Mouse (Mus musculus) bone marrow macrophage, adult 2 months (primary cell): ENCODE data around the gene Slc30a1. TPM values are rescaled to one million over a fixed set of nuclear protein-coding genes. Genes with fewer than 3 reads are reported as not detected.

Experiments used
- H3K27ac ChIP-seq: 2 replicates; pipeline ENCODE4 v1.5.1; 2012; ENCODE audit warnings: low read depth, low read length; ENCODE audit not compliant: insufficient read depth
- H3K4me1 ChIP-seq: 2 replicates; pipeline ENCODE4 v1.6.1; 2012; ENCODE audit warnings: low read length; ENCODE audit not compliant: control insufficient read depth, insufficient read depth
- H3K4me3 ChIP-seq: 2 replicates; pipeline ENCODE4 v1.5.1; 2012; ENCODE audit warnings: mild to moderate bottlenecking, low read length, moderate library complexity; ENCODE audit not compliant: insufficient read depth
- CTCF ChIP-seq: IDR thresholded peaks from 2 replicates; pipeline ENCODE4 v1.5.1; 2012; ENCODE audit warnings: low read depth, mild to moderate bottlenecking, low read length, moderate library complexity
- POLR2A ChIP-seq: IDR thresholded peaks from 2 replicates; pipeline ENCODE4 v1.6.1; 2012; ENCODE audit warnings: mild to moderate bottlenecking, low read depth, low read length, borderline replicate concordance
- polyA plus RNA-seq: library from polyadenylated mRNA; stranded (reverse); fragments of >200 nt; gene quantifications from 2 replicates; pipeline ENCODE4 v1.2.4, GENCODE M21; 2012; ENCODE audit not compliant: missing spikeins, insufficient read depth, insufficient read length

The Slc30a1 gene
- polyA plus RNA-seq, 1 experiment = 12.3 TPM

DNA sequence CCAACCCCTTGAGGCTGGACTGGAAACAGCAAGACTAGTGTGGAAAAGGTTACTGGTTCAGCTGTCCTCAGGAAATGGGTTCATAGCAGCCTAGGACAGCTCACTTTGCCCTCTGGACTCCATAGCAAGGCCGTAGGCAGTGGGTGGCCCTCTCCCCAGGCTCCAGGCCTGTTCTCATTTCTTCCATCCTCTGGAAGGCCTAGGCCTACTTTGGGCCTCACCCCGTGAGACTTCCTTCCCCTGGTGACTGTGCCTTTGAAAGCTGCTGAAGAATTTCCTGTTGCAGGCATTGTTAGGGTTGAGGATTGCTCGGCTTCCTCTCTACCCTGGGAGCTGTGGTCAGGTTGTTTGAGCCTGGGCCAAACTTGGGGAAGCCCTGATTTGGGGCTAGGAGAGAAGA lies 48.5 kb downstream of the Slc30a1 start:
- H3K4me1 ChIP-seq = peaks cover 32% of the 10 kb centered on the region
- peak overlapping the region; percentile 87 for H3K27ac ChIP-seq
- no peak for TF ChIP-seq CTCF
- no peak overlapping the region for H3K4me3 ChIP-seq

DNA sequence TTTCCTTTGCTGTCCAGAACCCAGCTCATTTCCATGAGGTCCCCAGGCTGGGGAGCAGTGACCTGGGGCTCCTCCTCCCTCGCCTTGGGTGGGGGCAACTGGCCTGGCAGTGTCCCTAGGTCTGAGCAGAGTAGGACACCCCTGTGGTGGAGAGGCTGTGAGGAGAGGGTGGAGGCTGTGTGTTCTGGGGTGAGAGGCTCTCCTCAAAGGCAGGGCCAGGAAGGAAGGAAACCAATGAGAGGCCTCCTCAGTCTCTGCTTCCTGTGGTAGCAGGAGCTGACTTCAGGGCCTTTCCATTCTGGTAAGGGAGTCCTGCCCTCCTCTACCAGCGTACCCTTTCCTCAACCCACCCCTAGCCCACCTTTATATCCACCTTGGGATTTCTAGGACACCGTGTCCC lies 49.7 kb downstream of the Slc30a1 start:
- no peak for TF ChIP-seq POLR2A
- peak overlapping the region; percentile 87; the same call in 1 of the 2 replicates for H3K27ac ChIP-seq
- H3K4me3 ChIP-seq = no peak overlapping the region
- peaks cover 26% of the 10 kb centered on the region for H3K4me1 ChIP-seq

DNA sequence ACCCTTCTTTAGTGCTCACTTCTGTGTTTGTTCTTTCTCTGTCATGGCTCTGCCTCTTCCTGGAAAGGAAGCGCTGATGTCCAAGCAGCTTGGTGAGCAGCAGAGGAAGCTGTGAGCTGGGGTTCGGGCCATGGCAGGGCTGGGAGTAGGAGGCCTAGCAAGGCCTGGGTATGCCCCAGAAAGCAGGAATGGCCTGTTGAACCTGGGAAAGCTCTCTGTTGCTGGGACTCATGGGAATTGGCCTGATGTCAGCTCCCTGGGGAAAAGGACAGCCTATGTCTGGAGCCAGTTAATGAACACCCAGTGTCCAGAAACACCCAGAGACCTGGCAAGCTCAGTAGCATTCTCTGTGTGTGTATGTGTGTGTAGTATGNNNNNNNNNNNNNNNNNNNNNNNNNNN lies 50.3 kb downstream of the Slc30a1 start:
- H3K4me3 ChIP-seq = no peak overlapping the region

DNA sequence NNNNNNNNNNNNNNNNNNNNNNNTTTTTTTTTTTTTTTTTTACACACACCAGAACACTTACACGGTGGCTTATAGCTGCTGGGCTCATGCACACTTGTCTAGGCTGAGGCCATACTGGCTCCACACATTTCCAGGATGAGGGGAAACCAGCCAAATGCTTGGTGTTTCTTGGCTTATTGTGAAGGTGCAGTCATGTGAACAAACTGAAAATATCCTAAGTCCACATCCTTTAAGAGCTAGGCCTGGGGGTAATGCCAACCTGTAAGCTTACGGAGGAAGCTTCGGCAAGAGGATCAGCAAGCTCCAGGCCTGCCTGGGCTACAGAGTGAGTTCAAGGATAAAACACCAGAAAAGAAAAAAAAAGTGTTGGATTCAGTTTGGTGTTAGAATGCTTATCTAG lies 50.8 kb downstream of the Slc30a1 start:
- Histone ChIP-seq H3K4me1 (peaks cover 31% of the 10 kb centered on the region), H3K4me3 (no peak overlapping the region), H3K27ac (no peak overlapping the region)
- TF ChIP-seq POLR2A = no peak
- no peak for TF ChIP-seq CTCF

More for the DNA sequence above, 50.3 kb downstream of the Slc30a1 start:
- Histone ChIP-seq H3K27ac (no peak overlapping the region), H3K4me1 (peaks cover 31% of the 10 kb centered on the region)
- TF ChIP-seq CTCF (no peak), POLR2A (no peak)

DNA sequence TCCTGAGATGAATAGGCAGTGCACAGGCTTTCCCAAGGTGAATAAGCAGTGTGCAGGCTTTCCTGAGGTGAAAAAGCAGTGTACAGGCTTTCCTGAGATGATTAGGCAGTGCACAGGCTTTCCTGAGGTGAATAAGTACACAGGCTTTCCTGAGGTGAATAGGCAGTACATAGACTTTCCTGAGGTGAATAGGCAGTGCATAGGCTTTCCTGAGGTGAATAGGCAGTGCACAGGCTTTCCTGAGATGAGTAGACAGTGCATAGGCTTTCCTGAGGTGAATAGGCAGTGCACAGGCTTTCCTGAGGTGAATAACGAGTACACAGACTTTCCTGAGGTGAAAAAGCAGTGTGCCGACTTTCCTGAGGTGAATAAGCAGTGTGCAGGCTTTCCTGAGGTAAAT lies 54.4 kb downstream of the Slc30a1 start:
- H3K4me1 ChIP-seq = peaks cover 23% of the 10 kb centered on the region
- no peak for TF ChIP-seq POLR2A
- H3K4me3 ChIP-seq = no peak overlapping the region
- H3K27ac ChIP-seq = no peak overlapping the region

Other genes with a start within 250 kb of the Slc30a1 start
- gene Lpgat1, start 188.9 kb upstream of the Slc30a1 start, polyA plus RNA-seq = 23.0 and 24.6 TPM in 2 replicates
- gene Nek2, start 85.3 kb upstream of the Slc30a1 start, polyA plus RNA-seq = 13.1 and 15.9 TPM in 2 replicates
- gene Rd3, start 70.6 kb downstream of the Slc30a1 start, polyA plus RNA-seq = 0.43 TPM in 1 of 2 replicates, not detected in the other
- gene Traf5, start 185.8 kb downstream of the Slc30a1 start, polyA plus RNA-seq = 27.2 and 29.8 TPM in 2 replicates
- 25.0 and 27.4 TPM in 2 replicates for gene Rcor3, start 231.3 kb downstream of the Slc30a1 start, polyA plus RNA-seq